Mouse (Mus musculus): ENCODE data around the gene Ddx54.

- TF ChIP-seq POLR2A (IDR thresholded peaks at IDR 0.05; ENCODE audit: borderline replicate concordance, low read depth, low read length) (no peak), CTCF (IDR thresholded peaks at IDR 0.05; ENCODE audit: low read depth, low read length) (no peak)
These were observed 59.3 kb downstream of the Ddx54 start for GRCm38 (mm10) chr5:120671865-120672264.
